ENCODE assay signal across 35 mouse cellular contexts in the genomic region with DNA sequence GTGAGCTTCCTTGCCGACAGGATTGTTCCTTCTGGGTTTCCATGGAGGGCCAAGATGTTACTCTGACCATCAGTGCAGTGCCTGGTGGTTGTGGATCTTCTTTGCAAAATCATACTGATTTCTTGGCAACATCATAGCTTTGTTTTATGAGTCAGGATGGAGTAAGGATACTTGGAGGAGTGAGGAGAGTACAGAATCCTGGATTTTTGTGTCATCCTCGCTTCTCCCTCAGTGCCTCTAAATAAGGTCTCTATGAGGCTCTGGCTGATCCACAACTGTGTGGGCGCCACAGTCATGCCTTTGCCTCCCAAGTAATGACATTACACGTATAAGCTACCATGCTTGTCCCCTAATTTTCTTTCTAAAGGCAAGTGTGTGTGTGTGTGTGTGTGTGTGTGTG. TPM values are rescaled to one million over a fixed set of nuclear protein-coding genes. Genes with fewer than 3 reads are reported as not detected.
DNase-seq lines count a peak whose midpoint lies in the region; ATAC-seq and TF ChIP-seq lines count a peak whose summit lies in the region.
"Had no signal": no experiment of that assay in that cellular context is flagged by ENCODE, and none has a peak within 500 bp of the region (broad histone marks: within the 10 kb centered on the region; RNA-seq: fewer than 3 reads in every experiment).

No protein-coding gene starts in this region.

- no peak for TF ChIP-seq CTCF in forebrain, postnatal 0 days (IDR thresholded peaks at IDR 0.05; ENCODE audit: low read depth)

- peak overlapping the region; percentile 83; the same call in 1 of the 2 replicates for H3K27ac ChIP-seq in forebrain, embryonic 11.5 days (ENCODE audit: low read depth, low read length)
- no peak overlapping the region for H3K27ac ChIP-seq in forebrain, postnatal 0 days (ENCODE audit: low read depth, low read length)
- 0 out of 2 replicates have a peak overlapping the region, but pooled peaks have one; percentile 26 for H3K27ac ChIP-seq in midbrain, embryonic 12.5 days (replicated peaks)
- H3K27ac ChIP-seq in midbrain, embryonic 14.5 days (replicated peaks; ENCODE audit: low read depth, low read length) = no peak overlapping the region
- H3K27ac ChIP-seq in forebrain, embryonic 12.5 days = peak overlapping the region; percentile 83
- H3K27ac ChIP-seq: hindbrain, embryonic 13.5 days had no signal

- no peaks in the 10 kb centered on the region for H3K36me3 ChIP-seq in forebrain, embryonic 11.5 days (ENCODE audit: control insufficient read depth, insufficient read depth, low read length)
- H3K36me3 ChIP-seq in forebrain, postnatal 0 days (ENCODE audit: insufficient read depth) = no peaks in the 10 kb centered on the region
- H3K36me3 ChIP-seq in midbrain, embryonic 12.5 days = no peaks in the 10 kb centered on the region
- H3K36me3 ChIP-seq in midbrain, embryonic 14.5 days (ENCODE audit: control insufficient read depth, insufficient read depth, low read length) = no peaks in the 10 kb centered on the region
- H3K36me3 ChIP-seq in forebrain, embryonic 12.5 days (replicated peaks) = no peaks in the 10 kb centered on the region
- H3K36me3 ChIP-seq: embryonic facial prominence, embryonic 15.5 days; hindbrain, embryonic 13.5 days had no signal

- no peak overlapping the region for H3K9ac ChIP-seq in forebrain, embryonic 11.5 days (ENCODE audit: low read length)
- H3K9ac ChIP-seq in forebrain, postnatal 0 days = no peak overlapping the region
- no peak overlapping the region for H3K9ac ChIP-seq in midbrain, embryonic 12.5 days (replicated peaks)
- no peak overlapping the region for H3K9ac ChIP-seq in midbrain, embryonic 14.5 days (replicated peaks; ENCODE audit: low read length)
- no peak overlapping the region for H3K9ac ChIP-seq in forebrain, embryonic 12.5 days
- H3K9ac ChIP-seq: embryonic facial prominence, embryonic 15.5 days; hindbrain, embryonic 13.5 days had no signal

- H3K27me3 ChIP-seq in forebrain, embryonic 11.5 days (ENCODE audit: control insufficient read depth, insufficient read depth, low read length) = no peaks in the 10 kb centered on the region
- no peaks in the 10 kb centered on the region for H3K27me3 ChIP-seq in forebrain, postnatal 0 days (ENCODE audit: insufficient read depth, low read length)
- H3K27me3 ChIP-seq in midbrain, embryonic 12.5 days = no peaks in the 10 kb centered on the region
- no peaks in the 10 kb centered on the region for H3K27me3 ChIP-seq in midbrain, embryonic 14.5 days (ENCODE audit: control insufficient read depth, insufficient read depth, low read length)
- no peaks in the 10 kb centered on the region for H3K27me3 ChIP-seq in forebrain, embryonic 12.5 days
- H3K27me3 ChIP-seq: embryonic facial prominence, embryonic 15.5 days; hindbrain, embryonic 13.5 days had no signal

- DNase-seq in forebrain, embryonic 11.5 days (ENCODE audit: low spot score) = no peak
- no peak for DNase-seq in forebrain, postnatal 0 days
- no peak for DNase-seq in midbrain, embryonic 14.5 days
- DNase-seq in neural tube, embryonic 10.5 days (ENCODE audit: extremely low spot score, low spot score) = no peak
- DNase-seq in heart, adult 18-20 months = no peak
- DNase-seq in MN1 (ENCODE audit: low spot score) = no peak
- DNase-seq: adrenal gland, postnatal 10 days; cerebellum, adult 8-10 months; cerebellum, postnatal 36 days; embryo, embryonic 11 days; gastrocnemius, postnatal 36 days; kidney, adult 18-20 months; kidney, postnatal 4 days; layer of hippocampus, adult 9-11 months; liver; lung, postnatal 4 days; right cerebral cortex, postnatal 14 days; spleen, adult 18-20 months had no signal

- H3K9me3 ChIP-seq in forebrain, embryonic 11.5 days (ENCODE audit: control insufficient read depth, low read length) = no peaks in the 10 kb centered on the region
- H3K9me3 ChIP-seq in forebrain, postnatal 0 days (ENCODE audit: low read length) = no peaks in the 10 kb centered on the region
- no peaks in the 10 kb centered on the region for H3K9me3 ChIP-seq in midbrain, embryonic 12.5 days
- no peaks in the 10 kb centered on the region for H3K9me3 ChIP-seq in midbrain, embryonic 14.5 days (ENCODE audit: control insufficient read depth, low read length)
- H3K9me3 ChIP-seq in forebrain, embryonic 12.5 days = no peaks in the 10 kb centered on the region
- H3K9me3 ChIP-seq: embryonic facial prominence, embryonic 15.5 days; hindbrain, embryonic 13.5 days had no signal

- H3K4me1 ChIP-seq in forebrain, embryonic 11.5 days (replicated peaks; ENCODE audit: control insufficient read depth, insufficient read depth, low read length) = peaks cover 25% of the 10 kb centered on the region
- peaks cover 7% of the 10 kb centered on the region; the same call in 1 of the 2 replicates for H3K4me1 ChIP-seq in forebrain, postnatal 0 days (ENCODE audit: insufficient read depth)
- H3K4me1 ChIP-seq in midbrain, embryonic 12.5 days = peaks cover 36% of the 10 kb centered on the region
- H3K4me1 ChIP-seq in midbrain, embryonic 14.5 days (ENCODE audit: control insufficient read depth, insufficient read depth, low read length) = peaks cover 7% of the 10 kb centered on the region
- H3K4me1 ChIP-seq in forebrain, embryonic 12.5 days = peaks cover 30% of the 10 kb centered on the region

- WGBS in forebrain, embryonic 11.5 days = 75% methylated on average over 4 of the region's 4 CpGs
- WGBS in forebrain, postnatal 0 days = 62% methylated on average over 4 of the region's 4 CpGs
- WGBS in midbrain, embryonic 12.5 days = 77% methylated on average over 4 of the region's 4 CpGs
- WGBS in midbrain, embryonic 14.5 days = 87% methylated on average over 4 of the region's 4 CpGs
- WGBS in forebrain, embryonic 12.5 days = 78% methylated on average over 4 of the region's 4 CpGs

- no peak for ATAC-seq in forebrain, embryonic 11.5 days (replicated peaks; ENCODE audit: low FRiP score)
- ATAC-seq in forebrain, postnatal 0 days = no peak
- no peak for ATAC-seq in midbrain, embryonic 12.5 days (ENCODE audit: low FRiP score, low read depth)
- ATAC-seq in midbrain, embryonic 14.5 days (ENCODE audit: low FRiP score, low TSS enrichment) = no peak
- ATAC-seq in forebrain, embryonic 12.5 days (ENCODE audit: low FRiP score) = no peak
- ATAC-seq: CD4-positive, CD25-positive, alpha-beta regulatory T cell, adult 4 months had no signal

- no peak overlapping the region for H3K4me2 ChIP-seq in forebrain, embryonic 11.5 days (ENCODE audit: low read depth, low read length, severe bottlenecking)
- H3K4me2 ChIP-seq in forebrain, postnatal 0 days (ENCODE audit: low read depth) = no peak overlapping the region
- H3K4me2 ChIP-seq in midbrain, embryonic 12.5 days (replicated peaks) = no peak overlapping the region
- no peak overlapping the region for H3K4me2 ChIP-seq in midbrain, embryonic 14.5 days (ENCODE audit: low read length)
- no peak overlapping the region for H3K4me2 ChIP-seq in forebrain, embryonic 12.5 days
- H3K4me2 ChIP-seq: embryonic facial prominence, embryonic 15.5 days; hindbrain, embryonic 13.5 days had no signal

- no peak overlapping the region for H3K4me3 ChIP-seq in forebrain, embryonic 11.5 days (ENCODE audit: low read depth, low read length)
- H3K4me3 ChIP-seq in forebrain, postnatal 0 days (ENCODE audit: low read depth, low read length) = no peak overlapping the region
- H3K4me3 ChIP-seq in midbrain, embryonic 12.5 days = no peak overlapping the region
- H3K4me3 ChIP-seq in midbrain, embryonic 14.5 days (replicated peaks; ENCODE audit: low read depth, low read length) = no peak overlapping the region
- no peak overlapping the region for H3K4me3 ChIP-seq in forebrain, embryonic 12.5 days (replicated peaks)
- H3K4me3 ChIP-seq: embryonic facial prominence, embryonic 15.5 days; hindbrain, embryonic 13.5 days had no signal

RNA-seq across cellular contexts. Expression of gene Flnb, which starts 28.9 kb away (rescaled TPM):
- polyA plus RNA-seq in forebrain, embryonic 11.5 days (2014; fragmentation: Nextera tagmentation; extraction: Ambion mirVana) = 23.2 and 27.2 TPM in 2 replicates
- total RNA-seq in forebrain, postnatal 0 days (2014; rRNA removed) = 18.6 and 22.5 TPM in 2 replicates
- polyA plus RNA-seq in forebrain, postnatal 0 days (2015; fragmentation: Nextera tagmentation; extraction: Ambion mirVana) = 1.3 and 2.3 TPM in 2 replicates
- 21.3 and 23.4 TPM in 2 replicates for polyA plus RNA-seq in midbrain, embryonic 12.5 days (2016; fragmentation: Nextera tagmentation; extraction: Ambion mirVana)
- polyA plus RNA-seq in midbrain, embryonic 14.5 days (2014; fragmentation: Nextera tagmentation; extraction: Ambion mirVana) = 3.8 and 13.6 TPM in 2 replicates
- 21.3 and 22.9 TPM in 2 replicates for polyA plus RNA-seq in forebrain, embryonic 12.5 days (2016; fragmentation: Nextera tagmentation; extraction: Ambion mirVana)
- 10 to 100 TPM; 21.8 to 22.6 TPM for total RNA-seq in heart, adult 18-20 months (2021)

RNA-seq across cellular contexts. Expression of gene Gm26661, which starts 55.3 kb away (rescaled TPM):
- polyA plus RNA-seq in forebrain, embryonic 11.5 days (2014; fragmentation: Nextera tagmentation; extraction: Ambion mirVana) = not detected in 2 replicates
- not detected in 2 replicates for total RNA-seq in forebrain, postnatal 0 days (2014; rRNA removed)
- polyA plus RNA-seq in forebrain, postnatal 0 days (2015; fragmentation: Nextera tagmentation; extraction: Ambion mirVana) = not detected in 2 replicates
- polyA plus RNA-seq in midbrain, embryonic 12.5 days (2016; fragmentation: Nextera tagmentation; extraction: Ambion mirVana) = not detected in 2 replicates
- not detected in 2 replicates for polyA plus RNA-seq in midbrain, embryonic 14.5 days (2014; fragmentation: Nextera tagmentation; extraction: Ambion mirVana)
- not detected in 2 replicates for polyA plus RNA-seq in forebrain, embryonic 12.5 days (2016; fragmentation: Nextera tagmentation; extraction: Ambion mirVana)
- total RNA-seq in heart, adult 18-20 months (2021) = not detected
- total RNA-seq: adrenal gland, postnatal 10 days; ES-E14; gastrocnemius, adult 18-20 months; gastrocnemius, postnatal 36 days; heart, postnatal 25 days; left cerebral cortex, adult 18-20 months; left cerebral cortex, postnatal 36 days; megakaryocyte-erythroid progenitor cell, adult 5-6 weeks had no signal
- polyA plus RNA-seq: CD4-positive, CD25-positive, alpha-beta regulatory T cell, adult 4 months; embryonic facial prominence, embryonic 15.5 days; heart, embryonic 14.5 days; hindbrain, embryonic 13.5 days; kidney, embryonic 16.5 days; liver, embryonic 16.5 days; lung, embryonic 16.5 days; neural tube, embryonic 11.5 days; urinary bladder, adult 2 months had no signal

Comparison
In these comparisons a context has a peak if more than half of its experiments do, and no peak if none do; other contexts are left out.
1. H3K27ac ChIP-seq: peak in forebrain, embryonic 11.5 days (single experiment), midbrain, embryonic 12.5 days (single experiment) and forebrain, embryonic 12.5 days (single experiment); none in forebrain, postnatal 0 days (single experiment) and midbrain, embryonic 14.5 days (single experiment).